Mouse (Mus musculus) activated CD4-positive, CD25-positive, alpha-beta regulatory T cell, adult 4 months (primary cell): Measurements from ENCODE around the gene Des. TPM values are rescaled to one million over a fixed set of nuclear protein-coding genes. Genes with fewer than 3 reads are reported as not detected.

Experiments used
- ATAC-seq: one replicate; pipeline ENCODE4 v1.8.0; 2017
- polyA plus RNA-seq, 2 experiments: library from polyadenylated mRNA; unstranded; fragments of 100-300 nt; shearing (Covaris generic); gene quantifications; one replicate each; pipeline ENCODE4 v1.2.1; 2017

Gene Des
- not detected for polyA plus RNA-seq

GRCm38 (mm10) chr1:75360112-75361031 lies at the start of gene Des:
Des (plus strand) TSS chr1:75360329.
- ATAC-seq = no peak

GRCm38 (mm10) chr1:75311694-75312093 lies 48.4 kb upstream of the Des start:
- ATAC-seq = no peak

GRCm38 (mm10) chr1:75315011-75315410 lies 45.1 kb upstream of the Des start:
- ATAC-seq = no peak

GRCm38 (mm10) chr1:75315456-75316365 lies 44.4 kb upstream of the Des start:
- no peak for ATAC-seq

GRCm38 (mm10) chr1:75316861-75317240 lies 43.3 kb upstream of the Des start:
- ATAC-seq = peak; percentile 0

- ATAC-seq = peak; percentile 87
These were observed 42.6 kb upstream of the Des start, which contains the start of gene Dnpep for GRCm38 (mm10) chr1:75317241-75318201. Dnpep (minus strand) TSS chr1:75317990.

- no peak for ATAC-seq
These were observed 41.8 kb upstream of the Des start for GRCm38 (mm10) chr1:75318301-75318700.

GRCm38 (mm10) chr1:75318736-75319135 lies 41.4 kb upstream of the Des start:
- no peak for ATAC-seq

- ATAC-seq = no peak
These were observed 41.0 kb upstream of the Des start for GRCm38 (mm10) chr1:75319166-75319565.

GRCm38 (mm10) chr1:75327461-75327860 lies 32.7 kb upstream of the Des start:
- ATAC-seq = no peak

- no peak for ATAC-seq
These were observed 28.9 kb upstream of the Des start for GRCm38 (mm10) chr1:75331271-75331670.

GRCm38 (mm10) chr1:75336461-75336860 lies 23.7 kb upstream of the Des start:
- ATAC-seq = no peak

- no peak for ATAC-seq
These were observed 23.0 kb upstream of the Des start for GRCm38 (mm10) chr1:75337097-75337496.

GRCm38 (mm10) chr1:75338091-75338694 lies 21.9 kb upstream of the Des start:
- no peak for ATAC-seq

- ATAC-seq = no peak
These were observed 20.8 kb upstream of the Des start for GRCm38 (mm10) chr1:75339337-75339736.

GRCm38 (mm10) chr1:75340519-75340918 lies 19.6 kb upstream of the Des start:
- ATAC-seq = no peak

GRCm38 (mm10) chr1:75342874-75343416 lies 17.2 kb upstream of the Des start:
- ATAC-seq = no peak

- ATAC-seq = no peak
These were observed 15.7 kb upstream of the Des start for GRCm38 (mm10) chr1:75344291-75345035.

GRCm38 (mm10) chr1:75345036-75345935 lies 14.8 kb upstream of the Des start:
- ATAC-seq = no peak
